Mouse (Mus musculus) thymus, adult 2 months (tissue): Measurements from ENCODE around the gene D630045J12Rik. TPM values are rescaled to one million over a fixed set of nuclear protein-coding genes. Genes with fewer than 3 reads are reported as not detected.

Experiments used
- DNase-seq: peaks from one replicate; pipeline ENCODE4 v3.0.0; 2021
- H3K27ac ChIP-seq: fragments of 200-500 bp; 2 replicates; pipeline ENCODE4 v1.5.1; 2012; ENCODE audit warnings: low read length, control low read depth; ENCODE audit not compliant: control insufficient read depth, insufficient read depth
- H3K27me3 ChIP-seq: fragments of 200-500 bp; 2 replicates; pipeline ENCODE4 v1.6.1; 2012; ENCODE audit warnings: mild to moderate bottlenecking, low read length, moderate library complexity, mixed read lengths; ENCODE audit not compliant: control insufficient read depth, insufficient read depth
- H3K36me3 ChIP-seq: fragments of 200-500 bp; 2 replicates; pipeline ENCODE4 v1.6.1; 2012; ENCODE audit warnings: mild to moderate bottlenecking, low read length, moderate library complexity; ENCODE audit not compliant: control insufficient read depth, insufficient read depth
- H3K4me1 ChIP-seq: fragments of 200-500 bp; replicated peaks from 2 replicates; pipeline ENCODE4 v1.6.1; 2012; ENCODE audit warnings: low read length; ENCODE audit not compliant: control insufficient read depth, insufficient read depth
- H3K4me3 ChIP-seq: fragments of 200-500 bp; 2 replicates; pipeline ENCODE4 v1.5.1; 2012; ENCODE audit warnings: mild to moderate bottlenecking, low read length, control low read depth, moderate library complexity; ENCODE audit not compliant: control insufficient read depth, insufficient read depth
- CTCF ChIP-seq: fragments of 200-500 bp; IDR thresholded peaks from 2 replicates; pipeline ENCODE4 v1.5.1; 2012; ENCODE audit warnings: mild to moderate bottlenecking, control low read depth, low read length, moderate library complexity, borderline replicate concordance; ENCODE audit not compliant: control insufficient read depth, poor library complexity, insufficient read depth; ENCODE audit errors: extremely low read depth
- POLR2A ChIP-seq: fragments of 200-500 bp; IDR thresholded peaks from 2 replicates; pipeline ENCODE4 v1.6.1; 2012; ENCODE audit warnings: mild to moderate bottlenecking, low read length, control low read depth, moderate library complexity; ENCODE audit not compliant: control insufficient read depth, poor library complexity, insufficient read depth; ENCODE audit errors: extremely low read depth
- WGBS: fragments of 180-500 bp; shearing (Covaris S2); methylation state at CpG from one replicate; pipeline ENCODE4 v1.1.7; 2018; 5-methylcytosine and 5-hydroxymethylcytosine counted together
- polyA plus RNA-seq: library from polyadenylated mRNA; depleted of rRNA; stranded (reverse); fragments of >200 nt; gene quantifications from 2 replicates; pipeline ENCODE4 v1.2.3, GENCODE M21; 2012

The D630045J12Rik gene
- polyA plus RNA-seq, 1 experiment: 0.82 TPM

- Histone ChIP-seq H3K4me3 (no peak overlapping the region), H3K27me3 (no peaks in the 10 kb centered on the region), H3K4me1 (no peaks in the 10 kb centered on the region), H3K36me3 (no peaks in the 10 kb centered on the region), H3K27ac (no peak overlapping the region)
- TF ChIP-seq CTCF (no peak), POLR2A (no peak)
- 50% methylated on average over 3 of the region's 3 CpGs for WGBS
- no peak for DNase-seq
Measured at GRCm38 (mm10) chr6:38244167-38244566, 9.6 kb downstream of the D630045J12Rik start.

DNA sequence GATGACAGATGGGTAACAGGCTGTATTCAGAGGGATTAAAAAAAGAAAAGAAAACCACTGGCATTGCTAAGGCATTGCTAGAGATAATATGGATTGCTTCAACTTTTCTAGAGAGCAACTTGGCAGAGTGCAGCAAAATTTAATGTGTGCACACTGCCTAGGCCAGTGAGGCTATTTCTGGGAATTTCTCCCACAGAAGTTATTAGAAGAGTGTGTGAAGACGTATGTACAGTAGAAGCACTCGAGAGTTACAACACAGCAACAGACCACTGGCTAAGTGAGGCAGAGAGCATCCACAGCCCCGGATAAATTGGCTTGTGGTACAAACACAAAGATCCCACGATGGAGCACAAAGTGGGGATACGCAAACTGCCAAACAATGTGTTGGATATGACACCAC is 11.0 kb downstream of the D630045J12Rik start:
- no peaks in the 10 kb centered on the region for H3K4me1 ChIP-seq
- 92% methylated on average over 5 of the region's 5 CpGs for WGBS
- TF ChIP-seq CTCF (no peak), POLR2A (no peak)
- no peaks in the 10 kb centered on the region for H3K27me3 ChIP-seq
- no peak overlapping the region for H3K4me3 ChIP-seq
- no peak for DNase-seq
- H3K27ac ChIP-seq: no peak overlapping the region
- H3K36me3 ChIP-seq: no peaks in the 10 kb centered on the region

DNA sequence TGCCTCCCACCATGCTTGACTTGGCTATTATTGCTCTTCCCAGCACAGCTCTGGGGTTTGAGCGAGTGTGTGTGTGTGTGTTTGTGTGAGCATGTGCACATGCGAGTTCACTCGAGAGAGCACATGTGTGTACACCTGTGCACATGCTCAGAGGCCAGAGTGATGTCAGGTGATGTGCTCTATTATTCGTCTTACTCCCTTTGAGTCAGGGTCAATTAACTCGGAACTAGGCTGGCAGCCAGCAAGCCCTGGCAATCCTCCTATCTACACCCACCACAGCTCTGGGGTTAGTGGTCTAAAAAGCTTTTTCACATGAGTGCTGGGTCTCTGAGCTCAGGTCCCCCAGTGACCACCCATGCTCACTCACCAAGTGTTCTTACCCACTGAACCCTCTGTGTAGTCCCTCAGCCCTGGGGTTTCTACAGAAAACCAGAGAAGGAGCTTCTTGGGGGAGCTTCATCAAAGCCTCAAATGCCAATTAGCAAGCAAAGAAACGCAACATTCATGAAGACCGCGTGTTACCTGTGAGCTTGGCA is 11.4 kb downstream of the D630045J12Rik start:
- WGBS: 91% methylated on average over 8 of the region's 8 CpGs
- Histone ChIP-seq H3K27me3 (no peaks in the 10 kb centered on the region), H3K27ac (no peak overlapping the region), H3K36me3 (no peaks in the 10 kb centered on the region), H3K4me3 (no peak overlapping the region), H3K4me1 (no peaks in the 10 kb centered on the region)
- TF ChIP-seq POLR2A: no peak
- TF ChIP-seq CTCF: no peak
- DNase-seq: no peak

DNA sequence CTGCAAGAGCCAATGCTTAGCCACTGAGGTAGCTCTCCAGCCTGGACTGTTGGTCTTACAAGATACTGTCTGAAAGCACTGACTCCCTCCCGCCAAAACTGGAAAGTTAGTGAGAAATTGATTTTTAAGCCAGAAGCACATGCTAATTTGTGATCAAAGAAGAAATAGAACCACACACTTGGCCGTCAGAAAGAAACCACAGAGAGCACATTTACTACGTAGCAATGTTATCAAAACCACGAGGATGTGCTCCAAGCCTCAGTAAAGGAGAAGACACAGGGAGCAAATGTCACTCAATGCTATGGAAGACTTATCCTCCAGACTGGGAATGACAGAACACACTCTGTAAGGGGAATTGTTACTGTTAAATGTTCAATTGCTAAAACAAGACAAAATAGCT is 12.3 kb downstream of the D630045J12Rik start:
- no peak for TF ChIP-seq POLR2A
- TF ChIP-seq CTCF: no peak

DNA sequence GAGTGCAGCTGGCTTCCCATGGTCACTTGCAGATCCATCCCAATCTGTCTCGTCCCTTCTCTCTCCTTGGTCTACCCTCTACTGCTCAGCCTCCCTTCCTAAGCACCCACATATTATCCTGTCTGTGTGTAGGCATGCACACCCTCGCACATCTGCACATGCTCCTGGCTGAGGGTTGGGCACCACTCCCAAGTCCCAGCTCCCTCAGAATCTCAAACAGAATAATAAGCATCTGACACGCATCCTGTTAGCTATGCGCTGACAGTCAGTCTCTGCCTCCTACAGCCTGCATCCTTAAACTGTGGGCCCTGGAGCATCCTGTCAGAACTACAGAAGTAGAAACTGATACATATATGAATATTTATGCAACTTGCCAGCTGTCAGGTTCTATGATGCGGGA is 13.2 kb downstream of the D630045J12Rik start:
- H3K4me3 ChIP-seq: no peak overlapping the region
- WGBS: 91% methylated on average over 5 of the region's 5 CpGs
- H3K4me1 ChIP-seq: no peaks in the 10 kb centered on the region
- no peaks in the 10 kb centered on the region for H3K27me3 ChIP-seq
- TF ChIP-seq POLR2A (no peak), CTCF (no peak)
- no peak overlapping the region for H3K27ac ChIP-seq
- no peaks in the 10 kb centered on the region for H3K36me3 ChIP-seq
- no peak for DNase-seq

More for the DNA sequence above, 12.3 kb downstream of the D630045J12Rik start:
- no peak overlapping the region for H3K4me3 ChIP-seq
- H3K27me3 ChIP-seq: no peaks in the 10 kb centered on the region
- 16% methylated on average over 4 of the region's 4 CpGs for WGBS
- no peak for DNase-seq
- no peak overlapping the region for H3K27ac ChIP-seq
- H3K36me3 ChIP-seq: no peaks in the 10 kb centered on the region
- no peaks in the 10 kb centered on the region for H3K4me1 ChIP-seq

DNA sequence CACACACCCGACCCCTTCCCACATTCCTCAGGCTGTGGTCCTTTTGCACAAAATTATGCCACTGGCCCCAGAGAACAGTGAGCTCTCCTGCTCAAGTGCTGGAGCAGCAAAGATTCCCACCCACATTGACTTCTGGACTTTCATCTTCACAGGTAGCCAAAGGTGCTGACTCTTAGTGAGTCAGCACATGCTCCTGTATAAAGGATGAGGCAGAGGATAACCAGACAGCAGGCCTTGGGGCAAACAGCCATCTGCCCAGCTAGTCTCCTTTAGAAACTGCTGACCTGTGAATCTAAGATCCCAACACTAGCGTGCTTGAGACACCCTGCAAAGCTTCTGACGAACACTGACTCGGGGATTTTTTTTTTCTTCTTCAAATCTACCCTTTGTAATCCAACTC is 15.4 kb downstream of the D630045J12Rik start:
- no peaks in the 10 kb centered on the region for H3K36me3 ChIP-seq
- DNase-seq: no peak
- TF ChIP-seq POLR2A (no peak), CTCF (no peak)
- H3K4me1 ChIP-seq: no peaks in the 10 kb centered on the region
- no peak overlapping the region for H3K27ac ChIP-seq
- no peak overlapping the region for H3K4me3 ChIP-seq
- H3K27me3 ChIP-seq: no peaks in the 10 kb centered on the region
- WGBS: 90% methylated on average over 4 of the region's 4 CpGs
